Mouse (Mus musculus): Measurements from ENCODE around the gene Dpp6. TPM values are rescaled to one million over a fixed set of nuclear protein-coding genes. Genes with fewer than 3 reads are reported as not detected.

The Dpp6 gene
- total and polyA plus RNA-seq, 3 experiments: 0.04 to 0.11 TPM; not detected in 1

- Histone ChIP-seq H3K27ac (no peak overlapping the region), H3K27me3 (ENCODE audit: control insufficient read depth, insufficient read depth, low read length) (no peaks in the 10 kb centered on the region), H3K4me3 (no peak overlapping the region), H3K9ac (ENCODE audit: low read depth, low read length) (no peak overlapping the region), H3K36me3 (ENCODE audit: control insufficient read depth, insufficient read depth, low read length) (no peaks in the 10 kb centered on the region), H3K79me2 (replicated peaks; ENCODE audit: control insufficient read depth, insufficient read depth, low read length) (no peaks in the 10 kb centered on the region), H3K4me1 (ENCODE audit: control insufficient read depth, insufficient read depth, low read length) (peaks cover 10% of the 10 kb centered on the region)
- DNase-seq: peak; percentile 36 to 39
- TF ChIP-seq CTCF (IDR thresholded peaks at IDR 0.05) (no peak), POLR2A (IDR thresholded peaks at IDR 0.05; ENCODE audit: insufficient read depth, low read depth, low read length) (no peak), EP300 (IDR thresholded peaks at IDR 0.05; ENCODE audit: insufficient read depth, low read depth, low read length) (no peak)
- intact Hi-C loops (cut with DNase I): no loop called here
- WGBS: 52% methylated on average over 6 of the region's 6 CpGs
These were observed 842.8 kb downstream of the Dpp6 start for GRCm38 (mm10) chr5:27659781-27660180.

- no peak for TF ChIP-seq EP300 (IDR thresholded peaks at IDR 0.05; ENCODE audit: insufficient read depth, low read depth, low read length)
- TF ChIP-seq POLR2A (IDR thresholded peaks at IDR 0.05; ENCODE audit: insufficient read depth, low read depth, low read length): no peak
- TF ChIP-seq CTCF (IDR thresholded peaks at IDR 0.05): no peak
- H3K9ac ChIP-seq (ENCODE audit: low read depth, low read length): no peak overlapping the region
- peaks cover 5% of the 10 kb centered on the region for H3K4me1 ChIP-seq (ENCODE audit: control insufficient read depth, insufficient read depth, low read length)
- H3K36me3 ChIP-seq (ENCODE audit: control insufficient read depth, insufficient read depth, low read length): no peaks in the 10 kb centered on the region
- no peak overlapping the region for H3K4me3 ChIP-seq
- intact Hi-C loops (cut with DNase I): no loop called here
- 85% methylated on average over 4 of the region's 4 CpGs for WGBS
- no peak for DNase-seq
- H3K27me3 ChIP-seq (ENCODE audit: control insufficient read depth, insufficient read depth, low read length): no peaks in the 10 kb centered on the region
- no peak overlapping the region for H3K27ac ChIP-seq
- H3K79me2 ChIP-seq (replicated peaks; ENCODE audit: control insufficient read depth, insufficient read depth, low read length): no peaks in the 10 kb centered on the region
These were observed 847.1 kb downstream of the Dpp6 start for GRCm38 (mm10) chr5:27664111-27664510.

DNA sequence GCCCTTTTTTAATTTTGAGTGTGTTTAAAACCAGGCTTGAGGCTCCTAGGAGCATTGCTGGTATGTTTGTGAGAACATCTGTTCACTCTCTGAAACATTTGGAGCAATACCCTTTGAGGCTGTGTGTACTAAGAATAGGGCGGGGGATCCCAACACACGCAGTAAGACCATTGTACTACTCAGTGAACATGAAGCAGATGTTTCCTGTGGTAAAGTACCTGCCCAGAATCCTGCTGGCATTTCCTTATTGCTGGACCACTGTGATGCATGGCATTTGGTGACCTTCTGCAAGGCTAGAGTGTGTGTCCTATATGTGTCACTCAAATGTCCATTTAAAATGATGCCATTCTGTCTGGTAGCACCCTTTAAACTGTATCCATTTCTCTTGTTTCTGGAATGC lies 854.5 kb downstream of the Dpp6 start:
- Histone ChIP-seq H3K9ac (ENCODE audit: low read depth, low read length) (no peak overlapping the region), H3K79me2 (replicated peaks; ENCODE audit: control insufficient read depth, insufficient read depth, low read length) (no peaks in the 10 kb centered on the region), H3K4me3 (no peak overlapping the region), H3K36me3 (ENCODE audit: control insufficient read depth, insufficient read depth, low read length) (no peaks in the 10 kb centered on the region), H3K27ac (no peak overlapping the region), H3K4me1 (ENCODE audit: control insufficient read depth, insufficient read depth, low read length) (peaks cover 3% of the 10 kb centered on the region), H3K27me3 (ENCODE audit: control insufficient read depth, insufficient read depth, low read length) (no peaks in the 10 kb centered on the region)
- 33% methylated on average over 2 of the region's 2 CpGs for WGBS
- TF ChIP-seq POLR2A (IDR thresholded peaks at IDR 0.05; ENCODE audit: insufficient read depth, low read depth, low read length): no peak
- no peak for DNase-seq
- intact Hi-C loops (cut with DNase I): no loop called here

DNA sequence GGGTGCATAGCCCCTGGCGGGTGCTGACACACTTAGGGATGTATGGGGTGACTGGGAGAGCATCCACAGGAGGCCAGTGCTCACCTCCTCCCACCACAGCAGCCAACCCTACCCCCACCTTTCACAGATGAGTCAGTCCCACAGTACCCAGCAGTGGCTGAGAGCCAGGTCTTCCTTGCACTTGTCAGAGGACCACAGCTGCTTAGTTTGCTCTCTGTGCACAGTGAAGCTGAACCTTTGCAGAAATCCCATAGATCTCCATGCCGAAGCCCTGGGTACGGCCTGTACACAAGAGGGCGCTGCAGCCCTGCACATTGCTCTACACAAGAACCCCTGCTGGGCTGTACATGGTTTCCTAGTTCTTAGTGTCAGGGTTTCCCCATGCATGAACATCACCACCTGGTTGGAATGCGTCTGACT lies 860.3 kb downstream of the Dpp6 start:
- no peaks in the 10 kb centered on the region for H3K27me3 ChIP-seq (ENCODE audit: control insufficient read depth, insufficient read depth, low read length)
- H3K79me2 ChIP-seq (replicated peaks; ENCODE audit: control insufficient read depth, insufficient read depth, low read length): no peaks in the 10 kb centered on the region
- no peak overlapping the region for H3K9ac ChIP-seq (ENCODE audit: low read depth, low read length)
- no peak overlapping the region for H3K27ac ChIP-seq
- intact Hi-C loops (cut with DNase I): loop anchor here (5.0 kb wide), 1 partner anchor 45 kb away; no protein-coding TSS in a partner anchor
- H3K4me1 ChIP-seq (ENCODE audit: control insufficient read depth, insufficient read depth, low read length): no peaks in the 10 kb centered on the region
- peak in 1 of 2 experiments; percentile 28 for DNase-seq
- H3K4me3 ChIP-seq: no peak overlapping the region
- TF ChIP-seq EP300 (IDR thresholded peaks at IDR 0.05; ENCODE audit: insufficient read depth, low read depth, low read length) (no peak), POLR2A (IDR thresholded peaks at IDR 0.05; ENCODE audit: insufficient read depth, low read depth, low read length) (no peak), CTCF (IDR thresholded peaks at IDR 0.05) (peak; percentile 65)
- no peaks in the 10 kb centered on the region for H3K36me3 ChIP-seq (ENCODE audit: control insufficient read depth, insufficient read depth, low read length)
- WGBS: 53% methylated on average over 5 of the region's 5 CpGs

GRCm38 (mm10) chr5:27679151-27679550 lies 862.1 kb downstream of the Dpp6 start:
- Histone ChIP-seq H3K36me3 (ENCODE audit: control insufficient read depth, insufficient read depth, low read length) (no peaks in the 10 kb centered on the region), H3K79me2 (replicated peaks; ENCODE audit: control insufficient read depth, insufficient read depth, low read length) (no peaks in the 10 kb centered on the region), H3K9ac (ENCODE audit: low read depth, low read length) (no peak overlapping the region), H3K4me1 (ENCODE audit: control insufficient read depth, insufficient read depth, low read length) (no peaks in the 10 kb centered on the region), H3K27ac (no peak overlapping the region), H3K27me3 (ENCODE audit: control insufficient read depth, insufficient read depth, low read length) (no peaks in the 10 kb centered on the region), H3K4me3 (no peak overlapping the region)
- no peak for DNase-seq
- intact Hi-C loops (cut with DNase I): loop anchor here (5.0 kb wide), 1 partner anchor 43 kb away; no protein-coding TSS in a partner anchor
- no peak for TF ChIP-seq CTCF (IDR thresholded peaks at IDR 0.05)
- no peak for TF ChIP-seq EP300 (IDR thresholded peaks at IDR 0.05; ENCODE audit: insufficient read depth, low read depth, low read length)
- TF ChIP-seq POLR2A (IDR thresholded peaks at IDR 0.05; ENCODE audit: insufficient read depth, low read depth, low read length): no peak
- 95% methylated on average over 1 of the region's 1 CpGs for WGBS

DNA sequence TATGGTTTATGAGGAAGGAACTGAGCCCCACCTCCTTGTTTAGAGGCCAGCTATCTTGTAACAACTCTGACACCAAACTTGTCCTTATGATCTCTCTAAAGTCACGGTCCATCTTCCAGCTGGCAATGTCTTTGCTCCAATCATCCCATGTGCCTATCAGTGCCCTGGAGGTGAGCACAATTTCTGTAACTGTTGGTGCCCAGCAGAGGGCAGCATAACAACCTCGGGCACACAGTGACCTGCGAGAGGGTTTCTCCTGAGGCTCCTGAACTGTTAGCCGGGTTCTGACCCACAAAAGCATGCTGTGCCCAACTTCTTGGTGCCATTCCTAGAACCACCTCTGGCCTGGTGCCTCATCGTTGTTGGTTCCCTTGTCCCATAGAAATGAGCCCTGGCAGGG lies 863.5 kb downstream of the Dpp6 start:
- intact Hi-C loops (cut with DNase I): no loop called here
- H3K36me3 ChIP-seq (ENCODE audit: control insufficient read depth, insufficient read depth, low read length): no peaks in the 10 kb centered on the region
- TF ChIP-seq POLR2A (IDR thresholded peaks at IDR 0.05; ENCODE audit: insufficient read depth, low read depth, low read length) (no peak), CTCF (IDR thresholded peaks at IDR 0.05) (peak; percentile 82)
- H3K27ac ChIP-seq: no peak overlapping the region
- H3K79me2 ChIP-seq (replicated peaks; ENCODE audit: control insufficient read depth, insufficient read depth, low read length): no peaks in the 10 kb centered on the region
- peak in 1 of 2 experiments; percentile 33 for DNase-seq
- no peaks in the 10 kb centered on the region for H3K27me3 ChIP-seq (ENCODE audit: control insufficient read depth, insufficient read depth, low read length)
- 22% methylated on average over 5 of the region's 5 CpGs for WGBS
- no peak overlapping the region for H3K4me3 ChIP-seq
- no peak overlapping the region for H3K9ac ChIP-seq (ENCODE audit: low read depth, low read length)
- no peaks in the 10 kb centered on the region for H3K4me1 ChIP-seq (ENCODE audit: control insufficient read depth, insufficient read depth, low read length)
